Mouse (Mus musculus) cerebellum, postnatal 25 days (tissue): ENCODE measurements around the gene Tcap.

Experiments used
- DNase-seq, 2 experiments: peaks; one replicate each; pipeline ENCODE4 v3.0.0; 2021; ENCODE audit warnings: mixed read lengths in 2 of 2

The Tcap gene

DNA sequence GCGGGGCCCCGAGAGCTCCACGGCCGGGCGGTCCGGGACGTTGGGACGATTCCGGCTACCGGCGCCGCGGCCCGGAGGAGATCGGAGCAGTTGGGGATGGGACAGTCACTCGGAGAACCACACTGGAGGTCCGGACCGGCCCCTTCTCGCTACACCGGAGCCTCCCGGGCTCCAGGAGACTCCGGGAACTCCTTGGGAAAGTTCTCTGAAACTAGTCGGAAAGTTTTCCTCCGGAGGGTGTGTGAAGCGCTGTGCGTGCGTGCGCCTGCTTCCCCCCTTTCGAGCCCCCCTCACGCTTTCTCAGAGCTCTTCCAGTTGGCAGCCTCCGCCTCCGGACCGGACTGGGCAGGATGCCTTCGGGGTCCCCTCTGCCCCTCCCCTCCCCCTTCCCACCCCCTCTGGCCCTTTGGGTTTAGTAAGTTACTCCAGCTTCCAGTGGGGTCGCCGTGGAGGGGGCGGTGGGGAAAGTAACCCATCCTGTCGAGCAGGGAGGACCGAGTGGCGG lies 29.2 kb downstream of the Tcap start:
- DNase-seq = no peak

DNA sequence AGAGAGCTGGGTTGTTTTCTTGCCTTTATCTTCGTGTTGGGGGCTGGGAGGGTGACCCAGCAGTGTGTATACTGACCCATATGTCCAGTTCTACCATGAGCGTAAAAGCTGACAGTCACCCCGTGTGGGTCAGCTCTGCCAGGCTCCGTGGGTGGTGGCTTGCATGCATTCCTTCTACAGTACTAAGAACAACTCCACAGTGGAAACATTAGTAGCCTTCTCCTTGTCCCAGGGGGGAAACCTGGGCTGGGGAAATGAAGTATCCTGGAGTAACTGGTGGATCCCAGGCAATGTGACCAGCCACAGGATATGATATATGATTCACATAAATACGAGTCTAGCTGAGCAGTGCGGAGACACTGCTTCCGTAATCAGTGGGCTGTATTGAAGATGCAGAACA lies 30.1 kb downstream of the Tcap start:
- no peak for DNase-seq

DNA sequence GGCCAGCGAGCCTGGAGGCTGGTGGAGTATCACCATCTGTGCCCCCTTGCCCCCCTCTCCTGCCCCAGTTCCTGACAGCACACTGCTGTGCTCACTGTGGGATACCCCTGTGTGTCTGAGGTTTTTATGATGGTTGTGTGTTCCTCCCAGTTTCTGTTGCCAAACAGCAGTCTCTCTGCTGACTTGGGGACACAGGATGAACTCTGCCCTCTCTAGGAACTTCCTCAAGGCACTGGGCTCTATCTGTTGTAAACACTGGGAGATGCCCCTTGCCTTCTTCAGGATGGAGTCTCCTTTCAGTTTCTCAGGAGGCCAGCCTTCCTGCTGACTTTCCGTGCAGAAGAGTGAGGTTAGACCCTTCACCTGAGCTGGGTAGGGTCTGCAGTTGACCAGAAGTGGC lies 30.6 kb downstream of the Tcap start:
- DNase-seq = no peak

DNA sequence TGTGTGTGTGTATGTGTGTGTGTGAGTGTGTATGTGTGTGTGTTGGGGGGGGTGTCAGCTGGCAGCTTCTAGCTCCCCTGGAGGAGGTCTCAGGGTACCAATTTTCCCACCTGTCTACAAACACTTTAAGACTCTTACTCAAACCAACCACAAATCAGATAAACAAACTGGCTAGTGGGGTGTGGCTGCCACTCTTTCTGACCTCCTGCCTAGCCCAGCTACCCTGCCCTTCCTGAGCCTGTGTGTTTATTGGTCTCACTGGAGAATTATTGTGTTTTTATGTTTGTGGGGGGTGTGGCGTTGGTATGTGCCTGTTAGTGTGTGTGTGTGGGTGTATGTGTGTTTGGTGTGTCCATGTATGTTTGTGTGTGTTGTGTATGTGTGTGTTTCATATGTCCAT lies 33.5 kb downstream of the Tcap start:
- no peak for DNase-seq

DNA sequence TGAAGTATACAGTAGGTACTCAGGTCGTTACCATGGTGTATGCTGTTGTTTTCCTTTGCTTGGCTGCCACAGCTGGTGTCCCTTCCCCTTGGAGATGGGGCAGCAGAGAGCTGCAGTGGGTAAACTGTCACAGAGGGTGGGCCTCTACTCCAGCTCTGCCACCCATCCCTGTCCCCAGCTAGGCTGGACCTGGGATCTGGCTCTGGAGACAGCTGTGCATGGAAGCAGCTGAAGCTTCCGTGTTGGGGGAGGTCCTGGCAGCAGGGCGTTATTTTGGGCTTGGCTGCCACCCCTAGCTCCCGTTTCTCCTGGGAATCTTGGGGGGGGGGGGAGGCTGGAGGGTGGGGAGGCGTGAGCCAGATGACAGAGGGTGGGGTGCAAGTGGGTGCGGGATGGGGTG lies 34.7 kb downstream of the Tcap start:
- DNase-seq = no peak

DNA sequence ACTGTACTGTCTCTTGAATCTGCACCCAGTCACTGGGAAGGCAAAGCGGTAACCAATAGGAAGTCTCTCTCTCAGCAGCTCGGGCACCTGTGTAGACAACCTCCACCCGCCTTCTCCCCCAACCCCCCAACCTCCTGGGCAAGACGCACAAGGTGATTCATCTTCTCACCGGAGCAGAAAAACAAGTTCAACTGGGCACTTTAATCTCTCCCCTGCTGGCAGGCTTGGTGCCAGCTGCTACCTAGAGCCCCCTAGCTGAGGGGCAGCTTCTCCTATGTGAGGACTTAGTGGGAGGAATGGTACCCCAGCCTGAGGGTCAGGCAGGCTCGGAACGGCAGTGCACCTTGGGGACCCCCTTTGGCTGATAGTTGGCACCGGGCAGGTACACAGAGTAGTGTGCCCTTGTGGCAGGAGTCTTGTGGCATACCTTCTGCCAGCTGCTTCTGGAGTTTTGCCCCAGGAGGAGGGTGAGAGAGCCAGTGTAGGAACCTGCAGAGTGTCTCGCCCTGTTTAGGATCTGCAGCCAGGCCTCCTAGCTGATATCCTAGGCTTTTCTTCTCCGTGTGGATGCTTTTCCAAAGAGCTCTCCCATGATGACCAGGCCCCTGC lies 35.4 kb downstream of the Tcap start:
- DNase-seq = no peak

DNA sequence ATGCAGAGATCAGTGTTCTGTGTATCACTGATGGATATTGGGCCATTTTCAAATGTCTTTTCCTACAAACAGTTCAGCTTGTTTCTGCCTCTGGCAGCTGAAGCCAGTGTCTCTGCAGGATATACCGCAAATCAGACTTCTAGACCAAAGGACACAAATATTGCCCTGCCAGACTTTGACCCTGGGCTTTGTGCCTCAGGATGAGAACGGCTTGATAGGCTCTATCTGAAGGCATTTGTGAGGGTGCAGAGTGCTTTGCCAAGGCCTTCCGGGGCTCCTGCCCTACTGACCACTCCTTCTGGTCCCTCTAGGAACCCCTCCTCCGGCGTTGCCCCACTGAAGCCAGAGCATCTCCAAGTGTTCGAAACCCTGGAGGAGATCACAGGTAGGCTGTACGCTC lies 43.0 kb downstream of the Tcap start:
- DNase-seq = no peak

DNA sequence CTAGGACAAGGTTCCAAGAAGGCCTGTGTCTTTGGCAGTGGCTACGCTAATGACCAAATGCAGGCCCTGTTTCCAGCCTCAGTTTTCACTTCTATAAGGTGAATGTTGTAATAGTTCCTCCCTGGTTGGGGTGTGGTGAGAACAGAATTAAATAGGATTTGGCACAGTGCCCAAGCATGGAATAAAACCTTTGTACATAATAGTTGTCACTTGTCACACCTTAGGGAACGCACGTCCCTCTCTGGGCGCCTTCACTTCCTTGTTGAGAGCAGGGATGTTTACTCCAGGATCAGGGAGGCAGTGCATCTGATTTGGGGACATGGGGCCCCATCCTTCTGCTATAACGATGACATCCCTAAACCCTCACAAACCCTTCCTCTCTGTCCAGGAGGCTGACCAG lies 44.8 kb downstream of the Tcap start:
- no peak for DNase-seq

DNA sequence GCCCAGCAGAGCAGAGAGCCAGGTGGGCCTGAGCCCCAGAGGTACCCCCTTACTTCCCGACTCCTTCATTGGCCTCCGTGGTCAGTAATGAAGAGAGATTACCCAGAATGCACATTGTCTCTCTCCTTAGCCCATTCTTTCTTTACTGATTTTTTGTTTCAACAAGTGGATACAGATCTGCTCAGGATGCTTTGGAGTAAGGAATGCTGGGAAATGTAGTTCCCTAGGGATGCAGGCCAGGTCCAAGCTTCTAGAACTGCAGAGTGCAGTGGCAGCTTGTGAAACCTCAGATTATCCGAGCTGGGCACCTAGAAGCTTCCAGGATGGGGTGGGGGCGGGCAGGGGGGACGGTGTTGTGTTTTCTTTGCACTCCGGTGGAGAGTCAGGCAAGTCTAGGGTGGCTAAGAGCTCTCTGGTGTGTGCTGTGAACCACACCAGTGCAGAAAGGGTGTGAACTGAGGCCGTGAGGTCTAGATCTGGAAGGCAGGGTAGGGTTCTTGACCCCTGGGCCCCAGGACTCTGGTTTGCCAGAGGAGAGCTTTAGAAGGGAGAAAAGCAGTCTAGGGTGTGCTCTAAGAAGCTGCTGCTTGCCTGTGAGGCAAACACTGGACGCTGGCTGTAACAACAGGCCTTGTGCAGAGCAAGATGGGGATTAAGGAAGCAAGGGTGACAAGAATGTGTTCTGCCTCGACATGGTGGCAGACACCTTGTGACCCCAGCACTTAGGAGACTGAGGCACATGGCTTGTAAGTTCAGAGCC lies 48.3 kb downstream of the Tcap start:
- no peak for DNase-seq
